Mouse (Mus musculus): ENCODE data around the gene Tpm4. TPM values are rescaled to one million over a fixed set of nuclear protein-coding genes. Genes with fewer than 3 reads are reported as not detected.

Tpm4 gene
- polyA plus RNA-seq, 1 experiment from 2014 or later: 659 TPM

DNA sequence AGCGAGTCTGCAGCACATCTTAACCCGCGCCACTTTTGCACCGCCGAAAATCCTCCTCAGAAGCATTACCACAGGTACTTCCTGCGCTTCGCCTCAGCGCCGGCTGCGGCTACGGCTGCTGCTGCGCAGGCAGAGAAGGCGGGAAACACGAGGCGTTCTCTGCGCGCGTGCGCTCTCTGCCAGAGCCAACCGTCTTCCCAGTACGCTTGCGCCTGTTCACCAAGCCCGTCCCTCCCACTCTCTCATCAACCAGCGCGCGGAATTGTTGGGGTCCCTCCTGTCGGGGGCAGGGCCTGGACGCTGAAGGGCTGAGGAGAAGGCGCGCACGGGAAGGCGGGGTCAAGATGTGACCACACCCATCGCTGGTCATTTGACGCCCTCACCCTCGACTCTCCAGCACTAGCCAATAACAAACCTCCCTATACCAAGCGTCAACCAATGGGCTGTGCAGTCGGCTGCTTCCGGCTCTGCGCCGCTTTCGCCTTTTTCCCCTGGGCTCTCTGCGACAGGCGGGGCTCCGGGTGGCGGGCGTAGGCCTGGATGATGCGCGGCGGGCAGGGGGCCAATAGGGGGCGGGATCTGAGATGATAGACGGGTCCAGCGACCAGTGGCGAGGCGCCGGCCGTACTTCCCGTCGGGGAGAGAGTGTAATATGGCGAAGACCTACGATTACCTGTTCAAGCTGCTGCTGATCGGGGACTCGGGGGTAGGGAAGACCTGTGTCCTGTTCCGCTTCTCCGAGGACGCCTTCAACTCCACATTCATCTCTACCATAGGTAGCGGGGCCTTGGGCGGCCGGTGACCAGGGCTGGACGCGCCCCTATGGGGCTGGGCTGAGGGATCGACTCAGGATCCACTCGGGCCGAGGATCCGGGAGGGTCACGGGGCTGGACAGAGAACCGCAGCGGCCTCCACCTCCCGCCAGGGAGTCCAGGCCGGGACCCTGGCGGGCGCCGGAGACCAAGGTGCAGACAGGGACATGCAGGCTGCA is 26.2 kb downstream of the Tpm4 start, which contains the start of gene Rab8a:
TSS of gene Rab8a (plus strand) at position 494 of the 991 bp plus-strand sequence.
- peaks cover 9% of the 10 kb centered on the region; the same call in 1 of the 2 replicates for H3K36me3 ChIP-seq
- ATAC-seq (ENCODE audit: insufficient number of reproducible peaks, insufficient read depth, low FRiP score, low TSS enrichment): peak; percentile 99
- no peaks in the 10 kb centered on the region for H3K9me3 ChIP-seq
- H3K9ac ChIP-seq: peak within 1 kb of the TSS; percentile 92
- H3K4me3 ChIP-seq: peak within 1 kb of the TSS; percentile 97
- peaks cover 15% of the 10 kb centered on the region for H3K4me1 ChIP-seq
- H3K27ac ChIP-seq: peak within 1 kb of the TSS; percentile 75
- no peaks in the 10 kb centered on the region for H3K27me3 ChIP-seq
- under 1% methylated on average over 82 of the region's 82 CpGs for WGBS
- H3K4me2 ChIP-seq (replicated peaks): peak within 1 kb of the TSS; percentile 96

GRCm38 (mm10) chr8:72162821-72163220 is 28.0 kb downstream of the Tpm4 start:
- no peak overlapping the region for H3K4me2 ChIP-seq (replicated peaks)
- no peaks in the 10 kb centered on the region for H3K27me3 ChIP-seq
- H3K4me1 ChIP-seq: peaks cover 15% of the 10 kb centered on the region
- H3K9ac ChIP-seq: no peak overlapping the region
- ATAC-seq (ENCODE audit: insufficient number of reproducible peaks, insufficient read depth, low FRiP score, low TSS enrichment): no peak
- no peaks in the 10 kb centered on the region for H3K9me3 ChIP-seq
- H3K4me3 ChIP-seq: no peak overlapping the region
- H3K36me3 ChIP-seq: peaks cover 17% of the 10 kb centered on the region
- no peak overlapping the region for H3K27ac ChIP-seq

- H3K27me3 ChIP-seq: no peaks in the 10 kb centered on the region
- no peaks in the 10 kb centered on the region for H3K4me1 ChIP-seq
- no peak overlapping the region for H3K4me2 ChIP-seq (replicated peaks)
- H3K9ac ChIP-seq: no peak overlapping the region
- H3K27ac ChIP-seq: no peak overlapping the region
- H3K4me3 ChIP-seq: no peak overlapping the region
- WGBS: 93% methylated on average over 3 of the region's 3 CpGs
- peaks cover 78% of the 10 kb centered on the region for H3K36me3 ChIP-seq
- ATAC-seq (ENCODE audit: insufficient number of reproducible peaks, insufficient read depth, low FRiP score, low TSS enrichment): no peak
- H3K9me3 ChIP-seq: no peaks in the 10 kb centered on the region
Observed at GRCm38 (mm10) chr8:72169098-72169668, 34.4 kb downstream of the Tpm4 start.

GRCm38 (mm10) chr8:72169681-72170249 is 35.0 kb downstream of the Tpm4 start:
- Histone ChIP-seq H3K4me3 (no peak overlapping the region), H3K36me3 (peaks cover 77% of the 10 kb centered on the region), H3K4me2 (replicated peaks) (no peak overlapping the region), H3K27me3 (no peaks in the 10 kb centered on the region), H3K9ac (no peak overlapping the region), H3K4me1 (no peaks in the 10 kb centered on the region), H3K27ac (no peak overlapping the region), H3K9me3 (no peaks in the 10 kb centered on the region)
- 85% methylated on average over 3 of the region's 3 CpGs for WGBS
- ATAC-seq (ENCODE audit: insufficient number of reproducible peaks, insufficient read depth, low FRiP score, low TSS enrichment): no peak

DNA sequence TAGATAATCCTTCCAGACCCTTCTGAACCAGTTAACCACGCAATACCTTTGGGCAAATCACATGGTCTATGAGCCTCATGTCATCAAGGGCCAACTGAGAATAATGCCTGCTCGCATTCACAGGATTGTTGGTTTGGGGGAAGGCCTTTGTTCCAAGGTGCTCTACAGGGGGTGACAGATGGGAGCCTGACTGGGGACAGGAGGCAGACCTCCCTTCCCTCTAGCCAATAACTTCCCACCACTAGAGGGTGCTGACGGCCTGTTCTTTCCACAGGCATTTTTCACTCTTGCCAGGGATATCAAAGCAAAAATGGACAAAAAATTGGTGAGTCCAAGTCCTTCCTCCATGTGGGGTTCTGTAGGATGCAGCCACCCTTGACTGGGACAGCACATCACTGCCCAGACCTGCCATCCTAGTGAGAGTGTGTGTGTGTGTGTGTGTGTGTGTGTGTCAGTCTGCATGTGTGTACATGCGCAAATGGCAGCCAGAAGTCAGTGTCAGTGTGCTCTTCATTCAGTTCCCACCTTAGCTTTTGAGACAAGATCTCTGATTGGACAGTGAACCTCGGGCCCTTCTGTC is 42.7 kb downstream of the Tpm4 start:
- H3K4me2 ChIP-seq (replicated peaks): no peak overlapping the region
- WGBS: 66% methylated on average over 5 of the region's 5 CpGs
- H3K4me3 ChIP-seq: no peak overlapping the region
- no peaks in the 10 kb centered on the region for H3K4me1 ChIP-seq
- peak; percentile 36; the same call in 1 of the 2 replicates for ATAC-seq (ENCODE audit: insufficient number of reproducible peaks, insufficient read depth, low FRiP score, low TSS enrichment)
- no peaks in the 10 kb centered on the region for H3K27me3 ChIP-seq
- H3K9ac ChIP-seq: no peak overlapping the region
- peaks cover 91% of the 10 kb centered on the region for H3K36me3 ChIP-seq
- H3K27ac ChIP-seq: no peak overlapping the region
- no peaks in the 10 kb centered on the region for H3K9me3 ChIP-seq

DNA sequence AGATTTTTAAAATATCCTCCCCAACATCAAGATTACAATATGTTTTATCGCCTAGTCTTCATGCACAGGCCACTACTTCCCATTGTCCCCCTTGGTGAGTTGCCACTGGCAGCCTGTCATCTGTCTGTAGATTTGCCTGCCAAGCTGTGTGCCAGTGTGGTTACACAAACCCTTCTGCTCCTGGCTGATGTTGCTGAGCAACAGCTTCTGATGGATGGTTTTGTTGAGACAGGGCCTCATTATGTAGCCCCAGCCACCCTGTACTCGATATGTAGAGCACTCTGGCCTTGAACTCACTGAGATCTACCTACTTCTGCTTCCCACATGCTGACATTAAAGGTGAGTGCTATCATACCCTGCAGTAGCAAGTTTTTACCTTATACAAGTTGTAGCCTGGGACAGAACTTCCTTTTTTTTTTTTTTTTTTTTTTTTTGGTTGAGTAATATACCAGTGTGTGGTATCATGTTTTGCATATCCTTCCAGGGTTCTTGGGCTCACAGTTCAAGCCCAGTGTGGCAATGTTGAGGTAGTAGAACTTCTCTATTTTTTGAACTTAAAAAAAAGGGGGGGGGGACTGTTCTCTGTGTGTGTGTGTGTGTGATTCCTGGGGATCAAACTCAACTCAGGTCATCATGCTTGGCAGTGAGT is 48.9 kb downstream of the Tpm4 start:
- Histone ChIP-seq H3K4me1 (no peaks in the 10 kb centered on the region), H3K9ac (no peak overlapping the region), H3K27ac (no peak overlapping the region), H3K4me2 (replicated peaks) (no peak overlapping the region), H3K27me3 (no peaks in the 10 kb centered on the region), H3K4me3 (no peak overlapping the region), H3K9me3 (no peaks in the 10 kb centered on the region), H3K36me3 (peaks cover 32% of the 10 kb centered on the region)
- WGBS: 84% methylated on average over 2 of the region's 2 CpGs
- no peak for ATAC-seq (ENCODE audit: insufficient number of reproducible peaks, insufficient read depth, low FRiP score, low TSS enrichment)

- Histone ChIP-seq H3K27ac (no peak overlapping the region), H3K4me2 (replicated peaks) (no peak overlapping the region), H3K4me1 (no peaks in the 10 kb centered on the region), H3K9ac (no peak overlapping the region), H3K9me3 (no peaks in the 10 kb centered on the region), H3K27me3 (no peaks in the 10 kb centered on the region), H3K36me3 (no peaks in the 10 kb centered on the region), H3K4me3 (no peak overlapping the region)
- ATAC-seq (ENCODE audit: insufficient number of reproducible peaks, insufficient read depth, low FRiP score, low TSS enrichment): no peak
- WGBS: 77% methylated on average over 2 of the region's 2 CpGs
Observed at GRCm38 (mm10) chr8:72187793-72188331, 53.1 kb downstream of the Tpm4 start.

- no peak within 1 kb of the TSS for H3K9ac ChIP-seq
- H3K4me1 ChIP-seq: no peaks in the 10 kb centered on the region
- ATAC-seq (ENCODE audit: insufficient number of reproducible peaks, insufficient read depth, low FRiP score, low TSS enrichment): no peak
- no peak within 1 kb of the TSS for H3K4me3 ChIP-seq
- WGBS: 70% methylated on average over 12 of the region's 12 CpGs
- no peak within 1 kb of the TSS for H3K4me2 ChIP-seq (replicated peaks)
- no peaks in the 10 kb centered on the region for H3K9me3 ChIP-seq
- H3K27me3 ChIP-seq: no peaks in the 10 kb centered on the region
- no peaks in the 10 kb centered on the region for H3K36me3 ChIP-seq
- H3K27ac ChIP-seq: no peak within 1 kb of the TSS
Observed at GRCm38 (mm10) chr8:72189417-72190214, 54.8 kb downstream of the Tpm4 start, which contains the start of gene Hsh2d. TSS of gene Hsh2d (plus strand) at chr8:72189638.

GRCm38 (mm10) chr8:72190215-72190539 is 55.4 kb downstream of the Tpm4 start:
- no peaks in the 10 kb centered on the region for H3K27me3 ChIP-seq
- 81% methylated on average over 2 of the region's 2 CpGs for WGBS
- H3K9ac ChIP-seq: no peak overlapping the region
- no peak overlapping the region for H3K27ac ChIP-seq
- H3K36me3 ChIP-seq: no peaks in the 10 kb centered on the region
- no peaks in the 10 kb centered on the region for H3K9me3 ChIP-seq
- H3K4me3 ChIP-seq: no peak overlapping the region
- no peak for ATAC-seq (ENCODE audit: insufficient number of reproducible peaks, insufficient read depth, low FRiP score, low TSS enrichment)
- H3K4me2 ChIP-seq (replicated peaks): no peak overlapping the region
- H3K4me1 ChIP-seq: no peaks in the 10 kb centered on the region

DNA sequence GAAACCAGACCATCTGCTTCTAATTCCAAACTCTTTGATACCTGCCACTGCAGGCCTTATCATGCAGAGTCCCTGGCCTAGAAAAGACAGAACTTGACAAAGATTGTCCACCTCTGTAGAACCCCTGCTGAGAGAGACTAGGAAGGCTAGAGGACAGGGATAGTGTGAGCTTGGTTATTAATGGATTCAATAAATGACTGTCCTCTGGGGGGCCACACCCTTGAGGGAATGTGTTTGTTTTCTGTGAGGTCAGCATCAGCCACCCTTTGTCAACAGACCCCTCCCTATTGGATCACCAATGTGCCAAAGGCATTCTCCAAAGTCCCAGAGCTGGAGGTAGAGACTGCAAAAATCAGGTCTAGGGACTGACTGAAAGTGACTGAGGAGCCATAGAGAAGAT is 57.3 kb downstream of the Tpm4 start:
- H3K4me3 ChIP-seq: no peak overlapping the region

More for the DNA sequence above, 57.3 kb downstream of the Tpm4 start:
- Histone ChIP-seq H3K9me3 (no peaks in the 10 kb centered on the region), H3K36me3 (no peaks in the 10 kb centered on the region), H3K4me1 (no peaks in the 10 kb centered on the region), H3K9ac (no peak overlapping the region), H3K27ac (no peak overlapping the region), H3K27me3 (no peaks in the 10 kb centered on the region), H3K4me2 (replicated peaks) (no peak overlapping the region)
- ATAC-seq (ENCODE audit: insufficient number of reproducible peaks, insufficient read depth, low FRiP score, low TSS enrichment): no peak
